In genomic region chr19:43480512-43480911, GRCm38 (mm10) we compare ENCODE assay signal across 14 mouse cellular contexts. TPM values are rescaled to one million over a fixed set of nuclear protein-coding genes. Genes with fewer than 3 reads are reported as not detected.
"Had no signal": no experiment of that assay in that cellular context is flagged by ENCODE, and none has a peak within 500 bp of the region (broad histone marks: within the 10 kb centered on the region; RNA-seq: fewer than 3 reads in every experiment).

No protein-coding gene starts in this region.

- H3K4me2 ChIP-seq: kidney, embryonic 15.5 days; limb, embryonic 12.5 days; liver, embryonic 13.5 days; lung, embryonic 15.5 days; neural tube, embryonic 12.5 days had no signal

- DNase-seq: kidney, postnatal 14 days; liver; liver, embryonic 13.5 days; liver, postnatal 0 days; lung, postnatal 36 days; midbrain, embryonic 14.5 days had no signal

- H3K4me1 ChIP-seq: kidney, embryonic 15.5 days; lung, embryonic 15.5 days; neural tube, embryonic 12.5 days had no signal

- H3K27ac ChIP-seq: kidney, embryonic 15.5 days; left cerebral cortex, adult 2 months; limb, embryonic 12.5 days; liver, embryonic 13.5 days; lung, embryonic 15.5 days; neural tube, embryonic 12.5 days; stomach, postnatal 0 days had no signal

- H3K9ac ChIP-seq: kidney, embryonic 15.5 days; limb, embryonic 12.5 days; liver, embryonic 13.5 days; liver, postnatal 0 days; lung, embryonic 15.5 days; neural tube, embryonic 12.5 days had no signal

- ATAC-seq: liver, postnatal 0 days had no signal

- H3K9me3 ChIP-seq: kidney, embryonic 15.5 days; limb, embryonic 12.5 days; liver, embryonic 13.5 days; lung, embryonic 15.5 days; neural tube, embryonic 12.5 days had no signal

- H3K4me3 ChIP-seq: kidney, embryonic 15.5 days; left cerebral cortex, adult 2 months; limb, embryonic 12.5 days; liver, embryonic 13.5 days; lung, embryonic 15.5 days; neural tube, embryonic 12.5 days had no signal

- H3K36me3 ChIP-seq: kidney, embryonic 15.5 days; limb, embryonic 12.5 days; liver, embryonic 13.5 days; lung, embryonic 15.5 days; neural tube, embryonic 12.5 days had no signal

- H3K27me3 ChIP-seq: kidney, embryonic 15.5 days; limb, embryonic 12.5 days; lung, embryonic 15.5 days; neural tube, embryonic 12.5 days had no signal

RNA-seq across cellular contexts. Expression of gene Cnnm1, which starts 40.3 kb away (rescaled TPM):
- total RNA-seq: monocyte, adult 5-6 weeks; neutrophil, adult 5-6 weeks had no signal
